Mouse (Mus musculus): ENCODE data around the gene Cd3e.

DNA sequence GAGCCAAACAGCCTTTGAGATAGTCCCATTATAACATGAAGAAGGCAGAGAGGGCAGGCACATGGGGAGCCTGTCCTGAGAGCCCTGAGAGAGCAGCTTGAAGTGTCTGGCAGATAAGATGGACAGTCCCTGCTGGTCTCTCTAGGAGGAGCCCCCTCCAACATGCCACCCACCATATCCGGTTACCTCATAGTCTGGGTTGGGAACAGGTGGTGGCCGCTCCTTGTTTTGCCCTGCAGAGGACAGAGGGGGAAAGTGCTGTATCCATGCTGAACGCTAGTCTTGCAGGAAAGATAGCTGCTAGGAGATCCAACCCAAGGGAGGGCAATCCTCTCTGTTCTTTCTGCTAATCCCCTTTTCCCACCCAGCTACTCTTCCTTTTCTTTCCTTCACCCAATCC lies 9.2 kb downstream of the Cd3e start:
- TF ChIP-seq CTCF (IDR thresholded peaks at IDR 0.05; ENCODE audit: low read depth) (no peak), EP300 (IDR thresholded peaks at IDR 0.05; ENCODE audit: low read depth) (no peak)
